Mouse (Mus musculus): ENCODE results near the gene Kmt2b. TPM values are rescaled to one million over a fixed set of nuclear protein-coding genes. Genes with fewer than 3 reads are reported as not detected.
A peak's percentile ranks its signal among the peaks of the same experiment; 100 is the strongest.

The Kmt2b gene
- total and polyA plus RNA-seq, 2 experiments from 2014 or later, result 2.9 to 12.1 TPM

DNA sequence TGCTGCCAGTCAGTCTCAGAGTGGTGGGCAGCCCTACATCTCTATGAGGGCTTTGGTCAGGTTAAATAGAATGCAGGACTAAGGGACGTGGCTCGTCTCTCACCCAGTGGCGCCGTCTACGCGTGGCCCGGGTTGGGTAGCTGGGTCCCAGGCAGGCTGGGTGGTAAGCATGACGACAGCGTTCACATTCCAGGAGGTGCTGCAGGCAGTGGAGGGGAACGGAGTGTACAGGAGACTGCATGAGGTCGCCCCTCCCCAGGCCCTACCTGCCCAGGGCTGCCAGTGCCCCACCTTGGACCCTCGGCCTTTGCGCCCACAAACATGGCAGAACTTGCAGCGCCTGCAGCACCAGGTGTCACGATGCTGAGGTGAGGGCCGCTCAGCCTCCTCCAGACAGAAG, 7.0 kb downstream of the Kmt2b start:
- no peaks in the 10 kb centered on the region for H3K9me3 ChIP-seq (replicated peaks; ENCODE audit: control insufficient read depth, low read length)
- H3K9ac ChIP-seq (replicated peaks; ENCODE audit: low read depth, low read length), result no peak overlapping the region
- no peak overlapping the region for H3K27ac ChIP-seq (ENCODE audit: low read depth)
- ATAC-seq (ENCODE audit: insufficient read depth, low read depth) (no peak), DNase-seq (ENCODE audit: low spot score) (no peak)
- WGBS, result 93% methylated on average over 16 of the region's 16 CpGs
- no peaks in the 10 kb centered on the region for H3K4me1 ChIP-seq (ENCODE audit: control insufficient read depth, insufficient read depth)
- no peak overlapping the region for H3K4me2 ChIP-seq (ENCODE audit: low read depth, low read length)
- TF ChIP-seq EP300 (IDR thresholded peaks at IDR 0.05; ENCODE audit: low read depth), result no peak
- no peak for TF ChIP-seq CTCF (IDR thresholded peaks at IDR 0.05; ENCODE audit: low read depth)
- H3K4me3 ChIP-seq (ENCODE audit: low read depth, low read length), result no peak overlapping the region
- peaks cover 93% of the 10 kb centered on the region for H3K36me3 ChIP-seq (replicated peaks; ENCODE audit: control insufficient read depth, insufficient read depth, low read length)
- H3K27me3 ChIP-seq (ENCODE audit: control insufficient read depth, insufficient read depth, low read length), result no peaks in the 10 kb centered on the region

GRCm38 (mm10) chr7:30579950-30580349, 8.6 kb downstream of the Kmt2b start:
- Histone ChIP-seq H3K4me1 (ENCODE audit: control insufficient read depth, insufficient read depth) (no peaks in the 10 kb centered on the region), H3K4me3 (ENCODE audit: low read depth, low read length) (no peak overlapping the region), H3K27me3 (ENCODE audit: control insufficient read depth, insufficient read depth, low read length) (no peaks in the 10 kb centered on the region), H3K9ac (replicated peaks; ENCODE audit: low read depth, low read length) (no peak overlapping the region), H3K4me2 (ENCODE audit: low read depth, low read length) (no peak overlapping the region), H3K36me3 (replicated peaks; ENCODE audit: control insufficient read depth, insufficient read depth, low read length) (peaks cover 98% of the 10 kb centered on the region), H3K27ac (ENCODE audit: low read depth) (no peak overlapping the region), H3K9me3 (replicated peaks; ENCODE audit: control insufficient read depth, low read length) (no peaks in the 10 kb centered on the region)
- WGBS, result 91% methylated on average over 8 of the region's 8 CpGs
- ATAC-seq (ENCODE audit: insufficient read depth, low read depth) (no peak), DNase-seq (ENCODE audit: low spot score) (no peak)
- TF ChIP-seq EP300 (IDR thresholded peaks at IDR 0.05; ENCODE audit: low read depth), result no peak
- TF ChIP-seq CTCF (IDR thresholded peaks at IDR 0.05; ENCODE audit: low read depth), result no peak

- Histone ChIP-seq H3K9me3 (replicated peaks; ENCODE audit: control insufficient read depth, low read length) (no peaks in the 10 kb centered on the region), H3K9ac (replicated peaks; ENCODE audit: low read depth, low read length) (no peak overlapping the region), H3K27me3 (ENCODE audit: control insufficient read depth, insufficient read depth, low read length) (no peaks in the 10 kb centered on the region), H3K4me1 (ENCODE audit: control insufficient read depth, insufficient read depth) (no peaks in the 10 kb centered on the region), H3K4me3 (ENCODE audit: low read depth, low read length) (no peak overlapping the region), H3K27ac (ENCODE audit: low read depth) (peak overlapping the region; percentile 17), H3K4me2 (ENCODE audit: low read depth, low read length) (no peak overlapping the region), H3K36me3 (replicated peaks; ENCODE audit: control insufficient read depth, insufficient read depth, low read length) (peaks cover 96% of the 10 kb centered on the region)
- 28% methylated on average over 2 of the region's 2 CpGs for WGBS
- ATAC-seq (ENCODE audit: insufficient read depth, low read depth) (peak; percentile 73), DNase-seq (ENCODE audit: low spot score) (peak; percentile 66)
- TF ChIP-seq EP300 (IDR thresholded peaks at IDR 0.05; ENCODE audit: low read depth) (0 out of 2 replicates have a peak, but pooled peaks have one; percentile 30), CTCF (IDR thresholded peaks at IDR 0.05; ENCODE audit: low read depth) (no peak)
Measured at GRCm38 (mm10) chr7:30572969-30573368, 15.6 kb downstream of the Kmt2b start.

DNA sequence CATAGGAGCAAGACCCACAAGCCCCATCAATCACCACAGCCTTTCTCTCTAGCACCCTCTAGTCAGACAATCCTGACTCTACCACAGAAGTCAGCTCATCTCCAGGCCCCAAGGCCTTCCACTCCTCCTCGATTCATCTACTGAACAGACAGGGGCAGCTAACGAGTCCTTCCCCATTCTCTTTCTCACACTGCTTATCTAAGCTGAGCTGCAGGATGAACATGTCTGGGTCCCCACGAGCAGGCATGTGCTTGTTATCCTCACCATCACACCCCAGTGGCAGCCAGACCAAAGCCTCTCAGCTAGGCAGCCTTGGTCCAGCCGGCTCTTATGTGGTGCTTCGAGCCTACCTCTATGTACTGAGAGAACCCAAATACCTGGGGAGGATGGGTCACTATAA, 16.1 kb downstream of the Kmt2b start:
- ATAC-seq (ENCODE audit: insufficient read depth, low read depth), result no peak

DNA sequence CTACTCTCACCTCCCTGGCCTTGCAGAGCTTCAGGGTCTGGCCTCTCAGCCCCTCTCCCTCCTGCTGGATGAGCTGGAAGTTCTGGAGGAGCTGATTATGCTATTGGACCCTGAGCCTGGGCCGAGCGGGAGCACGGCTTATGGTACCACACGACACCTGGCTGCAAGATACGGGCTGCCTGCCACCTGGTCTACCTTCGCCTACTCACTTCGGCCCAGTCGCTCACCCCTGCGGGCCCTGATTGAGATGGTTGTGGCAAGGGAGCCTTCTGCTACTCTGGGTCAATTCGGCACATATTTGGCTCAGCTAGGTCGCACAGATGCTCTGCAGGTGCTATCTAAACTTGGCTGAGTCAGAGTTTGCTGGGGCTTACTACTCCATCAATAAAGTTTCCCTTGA, 21.0 kb downstream of the Kmt2b start:
- Histone ChIP-seq H3K9ac (replicated peaks; ENCODE audit: low read depth, low read length) (no peak overlapping the region), H3K27ac (ENCODE audit: low read depth) (no peak overlapping the region), H3K9me3 (replicated peaks; ENCODE audit: control insufficient read depth, low read length) (no peaks in the 10 kb centered on the region), H3K36me3 (replicated peaks; ENCODE audit: control insufficient read depth, insufficient read depth, low read length) (peaks cover 77% of the 10 kb centered on the region), H3K4me3 (ENCODE audit: low read depth, low read length) (no peak overlapping the region), H3K27me3 (ENCODE audit: control insufficient read depth, insufficient read depth, low read length) (no peaks in the 10 kb centered on the region), H3K4me2 (ENCODE audit: low read depth, low read length) (no peak overlapping the region), H3K4me1 (ENCODE audit: control insufficient read depth, insufficient read depth) (peaks cover 7% of the 10 kb centered on the region; the same call in 1 of the 2 replicates)
- 88% methylated on average over 11 of the region's 11 CpGs for WGBS
- no peak for ATAC-seq (ENCODE audit: insufficient read depth, low read depth)
- TF ChIP-seq EP300 (IDR thresholded peaks at IDR 0.05; ENCODE audit: low read depth) (no peak), CTCF (IDR thresholded peaks at IDR 0.05; ENCODE audit: low read depth) (no peak)
- no peak for DNase-seq (ENCODE audit: low spot score)

More for the DNA sequence above, 16.1 kb downstream of the Kmt2b start:
- no peak for TF ChIP-seq CTCF (IDR thresholded peaks at IDR 0.05; ENCODE audit: low read depth)
- no peak for TF ChIP-seq EP300 (IDR thresholded peaks at IDR 0.05; ENCODE audit: low read depth)
- DNase-seq (ENCODE audit: low spot score), result no peak
- H3K9me3 ChIP-seq (replicated peaks; ENCODE audit: control insufficient read depth, low read length), result no peaks in the 10 kb centered on the region
- H3K27ac ChIP-seq (ENCODE audit: low read depth), result peak overlapping the region; percentile 16; the same call in 1 of the 2 replicates
- no peak overlapping the region for H3K9ac ChIP-seq (replicated peaks; ENCODE audit: low read depth, low read length)
- H3K4me3 ChIP-seq (ENCODE audit: low read depth, low read length), result no peak overlapping the region
- no peak overlapping the region for H3K4me2 ChIP-seq (ENCODE audit: low read depth, low read length)
- H3K36me3 ChIP-seq (replicated peaks; ENCODE audit: control insufficient read depth, insufficient read depth, low read length), result peaks cover 94% of the 10 kb centered on the region
- no peaks in the 10 kb centered on the region for H3K27me3 ChIP-seq (ENCODE audit: control insufficient read depth, insufficient read depth, low read length)
- WGBS, result 71% methylated on average over 5 of the region's 5 CpGs
- H3K4me1 ChIP-seq (ENCODE audit: control insufficient read depth, insufficient read depth), result no peaks in the 10 kb centered on the region

GRCm38 (mm10) chr7:30566033-30566432, 22.5 kb downstream of the Kmt2b start:
- Histone ChIP-seq H3K4me1 (ENCODE audit: control insufficient read depth, insufficient read depth) (peaks cover 7% of the 10 kb centered on the region; the same call in 1 of the 2 replicates), H3K27ac (ENCODE audit: low read depth) (no peak overlapping the region), H3K27me3 (ENCODE audit: control insufficient read depth, insufficient read depth, low read length) (no peaks in the 10 kb centered on the region), H3K9ac (replicated peaks; ENCODE audit: low read depth, low read length) (no peak overlapping the region), H3K9me3 (replicated peaks; ENCODE audit: control insufficient read depth, low read length) (no peaks in the 10 kb centered on the region), H3K4me2 (ENCODE audit: low read depth, low read length) (no peak overlapping the region), H3K36me3 (replicated peaks; ENCODE audit: control insufficient read depth, insufficient read depth, low read length) (peaks cover 69% of the 10 kb centered on the region), H3K4me3 (ENCODE audit: low read depth, low read length) (no peak overlapping the region)
- TF ChIP-seq EP300 (IDR thresholded peaks at IDR 0.05; ENCODE audit: low read depth), result no peak
- no peak for TF ChIP-seq CTCF (IDR thresholded peaks at IDR 0.05; ENCODE audit: low read depth)
- ATAC-seq (ENCODE audit: insufficient read depth, low read depth), result no peak
- no peak for DNase-seq (ENCODE audit: low spot score)
- 74% methylated on average over 9 of the region's 9 CpGs for WGBS
